Mouse (Mus musculus): ENCODE results near the gene Rcsd1.

DNA sequence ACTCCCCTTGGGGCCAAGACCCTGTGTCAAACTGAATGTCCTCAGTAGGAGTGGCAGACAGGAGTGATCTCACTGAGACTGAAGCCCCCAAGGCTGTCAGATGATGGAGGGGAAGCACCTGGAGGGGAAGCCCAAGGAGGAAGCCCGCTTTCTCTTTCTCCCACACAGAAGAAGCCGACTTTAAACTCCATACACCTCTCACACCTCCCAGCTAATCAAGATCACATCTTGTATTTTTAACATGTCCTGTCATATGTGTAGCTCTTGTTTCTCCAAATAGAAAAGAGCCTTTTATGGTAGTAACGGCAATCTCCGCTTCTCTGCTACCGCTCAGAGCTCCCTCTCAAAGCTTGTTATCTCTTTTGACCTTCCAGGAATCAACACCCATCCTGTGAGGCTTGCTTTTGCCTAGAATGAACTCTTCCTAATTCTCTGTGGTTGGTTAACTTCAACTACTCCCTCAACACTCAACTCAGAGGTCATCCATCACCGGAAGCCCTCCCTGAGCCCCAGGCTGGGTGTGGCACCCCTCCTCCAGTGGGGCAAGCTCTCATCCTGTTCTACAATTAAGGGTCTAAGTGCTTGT, 8.5 kb downstream of the Rcsd1 start:
- no peak for TF ChIP-seq CTCF (IDR thresholded peaks at IDR 0.05; ENCODE audit: borderline replicate concordance, insufficient read depth, low read depth, low read length)
- TF ChIP-seq POLR2A (IDR thresholded peaks at IDR 0.05; ENCODE audit: borderline replicate concordance, insufficient read depth, low read length): no peak

All from cerebellum, adult 2 months (tissue).